Mouse (Mus musculus) ovary, postnatal 10 days (tissue): ENCODE data around the gene Grip1.

Experiments
- DNase-seq: peaks from one replicate; pipeline ENCODE4 v3.0.0; 2022; ENCODE audit warnings: low spot score

Gene Grip1

GRCm38 (mm10) chr10:119761451-119762367, 308.1 kb downstream of the Grip1 start:
- no peak for DNase-seq

- no peak for DNase-seq
Observed at GRCm38 (mm10) chr10:119778871-119779270, 325.2 kb downstream of the Grip1 start.

- DNase-seq, result no peak
Observed at GRCm38 (mm10) chr10:119779657-119780056, 326.0 kb downstream of the Grip1 start.

- DNase-seq, result no peak
Observed at GRCm38 (mm10) chr10:119790507-119790906, 336.9 kb downstream of the Grip1 start.

GRCm38 (mm10) chr10:119802421-119802820, 348.8 kb downstream of the Grip1 start:
- DNase-seq, result no peak

GRCm38 (mm10) chr10:119803633-119804422, 350.2 kb downstream of the Grip1 start:
- no peak for DNase-seq

GRCm38 (mm10) chr10:119804423-119804814, 350.8 kb downstream of the Grip1 start:
- no peak for DNase-seq

GRCm38 (mm10) chr10:119805082-119805481, 351.5 kb downstream of the Grip1 start:
- no peak for DNase-seq

GRCm38 (mm10) chr10:119806151-119806550, 352.5 kb downstream of the Grip1 start:
- DNase-seq, result no peak

GRCm38 (mm10) chr10:119808384-119808783, 354.8 kb downstream of the Grip1 start:
- DNase-seq, result no peak

GRCm38 (mm10) chr10:119814087-119814486, 360.5 kb downstream of the Grip1 start:
- no peak for DNase-seq

- DNase-seq, result no peak
Observed at GRCm38 (mm10) chr10:119816001-119816400, 362.4 kb downstream of the Grip1 start.

GRCm38 (mm10) chr10:119818381-119818780, 364.8 kb downstream of the Grip1 start:
- DNase-seq, result no peak

GRCm38 (mm10) chr10:119819102-119819681, 365.6 kb downstream of the Grip1 start:
- DNase-seq, result no peak

GRCm38 (mm10) chr10:119819740-119820139, 366.1 kb downstream of the Grip1 start:
- no peak for DNase-seq

- DNase-seq, result no peak
Observed at GRCm38 (mm10) chr10:119820428-119820827, 366.8 kb downstream of the Grip1 start.

GRCm38 (mm10) chr10:119823691-119824090, 370.1 kb downstream of the Grip1 start:
- no peak for DNase-seq

GRCm38 (mm10) chr10:119824521-119824920, 370.9 kb downstream of the Grip1 start:
- no peak for DNase-seq

GRCm38 (mm10) chr10:119830388-119830956, 376.8 kb downstream of the Grip1 start:
- no peak for DNase-seq

GRCm38 (mm10) chr10:119831086-119831485, 377.5 kb downstream of the Grip1 start:
- DNase-seq, result no peak

GRCm38 (mm10) chr10:119833334-119833733, 379.7 kb downstream of the Grip1 start:
- DNase-seq, result no peak

GRCm38 (mm10) chr10:119834122-119834521, 380.5 kb downstream of the Grip1 start:
- no peak for DNase-seq
